Mouse (Mus musculus) heart, postnatal 0 days (tissue): ENCODE data around the gene Rab40b.

Experiments used
- CTCF ChIP-seq: IDR thresholded peaks from 2 replicates; pipeline ENCODE4 v1.5.1; 2016; ENCODE audit warnings: antibody characterized with exemption, control low read depth, low read depth
- EP300 ChIP-seq: IDR thresholded peaks from 2 replicates; pipeline ENCODE4 v1.6.1; 2016; ENCODE audit warnings: antibody characterized with exemption, low read depth

GRCm38 (mm10) chr11:121414762-121415161 is 26.7 kb upstream of the Rab40b start:
- TF ChIP-seq CTCF = no peak
- no peak for TF ChIP-seq EP300
